Mouse (Mus musculus): ENCODE measurements at regions not wholly inside any gene's neighbourhood (a gene's known extent, or its start where the extent isn't known, plus 50 kb on each side); places are given as distances from the start of the nearest gene placed in this dataset.

- Histone ChIP-seq H3K4me2 (no peak overlapping the region), H3K27ac (replicated peaks) (peak overlapping the region; percentile 33; the same call in 1 of the 2 replicates)
- WGBS: 69% methylated on average over 9 of the region's 9 CpGs
Measured at GRCm38 (mm10) chr11:45642142-45642756, 209.6 kb upstream of the Clint1 start.

DNA sequence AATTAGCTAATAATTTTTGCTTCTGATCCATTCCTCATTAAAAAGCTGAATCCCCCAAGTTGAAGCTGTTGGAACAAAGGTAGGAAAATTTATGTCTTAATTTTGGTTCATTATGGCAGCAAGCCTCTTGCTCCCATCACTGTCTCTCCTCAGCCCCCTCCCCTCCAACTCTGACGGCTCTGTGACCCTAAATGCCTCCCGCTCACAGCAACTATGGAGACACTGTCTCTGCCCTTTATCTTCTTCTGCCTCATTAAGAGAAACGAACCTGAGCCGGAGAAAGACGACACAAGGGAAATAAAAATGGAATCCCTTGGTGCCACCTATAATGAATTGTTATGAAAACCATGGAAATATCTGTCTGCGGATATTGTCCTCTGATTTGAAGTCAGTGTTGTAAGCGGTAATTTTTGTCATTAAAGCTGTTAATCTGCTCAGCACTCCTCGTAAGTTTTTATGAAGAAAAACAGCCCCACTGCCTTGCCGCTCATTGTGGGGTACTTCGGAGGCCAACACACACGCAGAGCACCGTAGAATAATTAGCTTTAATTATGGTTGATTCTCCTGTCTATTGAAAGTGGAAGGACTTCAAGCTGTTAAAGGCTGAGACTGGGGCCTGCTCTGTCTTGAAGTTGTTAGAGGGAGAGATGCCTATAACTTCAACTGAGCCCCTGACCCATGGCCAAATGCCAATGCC, 208.1 kb upstream of the Clint1 start:
- Histone ChIP-seq H3K4me3 (replicated peaks) (no peak overlapping the region), H3K27ac (replicated peaks) (peak overlapping the region; percentile 56; the same call in 1 of the 2 replicates), H3K27me3 (replicated peaks) (no peaks in the 10 kb centered on the region), H3K4me1 (peaks cover 14% of the 10 kb centered on the region; the same call in 1 of the 2 replicates), H3K4me2 (no peak overlapping the region), H3K36me3 (no peaks in the 10 kb centered on the region), H3K9me3 (replicated peaks) (no peaks in the 10 kb centered on the region), H3K9ac (replicated peaks) (no peak overlapping the region)
- ATAC-seq (ENCODE audit: low FRiP score): peak; percentile 85
- WGBS: 30% methylated on average over 12 of the region's 12 CpGs

More at GRCm38 (mm10) chr11:45642142-45642756, 209.6 kb upstream of the Clint1 start:
- Histone ChIP-seq H3K27me3 (replicated peaks) (no peaks in the 10 kb centered on the region), H3K4me3 (replicated peaks) (no peak overlapping the region), H3K4me1 (peaks cover 14% of the 10 kb centered on the region; the same call in 1 of the 2 replicates), H3K9me3 (replicated peaks) (no peaks in the 10 kb centered on the region), H3K36me3 (no peaks in the 10 kb centered on the region), H3K9ac (replicated peaks) (no peak overlapping the region)
- ATAC-seq (ENCODE audit: low FRiP score): no peak

DNA sequence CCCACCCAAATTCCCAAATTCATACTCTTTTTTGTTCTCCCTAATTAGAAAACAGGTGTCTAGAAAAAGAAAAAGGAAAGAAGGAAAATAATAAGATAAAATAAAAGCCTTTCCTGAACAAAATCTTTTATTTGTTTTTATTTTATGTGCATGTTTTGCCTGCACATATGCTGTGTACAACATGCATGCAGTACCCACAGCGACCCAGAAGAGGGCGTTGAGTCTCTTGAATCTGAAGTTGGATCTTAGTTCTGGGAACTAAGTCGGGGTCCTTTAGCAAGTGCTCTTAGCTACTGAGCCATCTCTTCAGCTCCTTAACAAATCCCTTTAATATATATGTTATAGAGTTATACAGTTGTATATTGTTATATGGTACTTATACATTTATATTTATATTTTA, 206.0 kb upstream of the Clint1 start:
- no peaks in the 10 kb centered on the region for H3K27me3 ChIP-seq (replicated peaks)
- no peak overlapping the region for H3K4me2 ChIP-seq
- H3K9me3 ChIP-seq (replicated peaks): no peaks in the 10 kb centered on the region
- H3K9ac ChIP-seq (replicated peaks): no peak overlapping the region
- peaks cover 14% of the 10 kb centered on the region; the same call in 1 of the 2 replicates for H3K4me1 ChIP-seq
- whole genome bisulfite sequencing: 66% methylated on average over 3 of the region's 3 CpGs
- ATAC-seq (ENCODE audit: low FRiP score): no peak
- no peak overlapping the region for H3K27ac ChIP-seq (replicated peaks)
- H3K4me3 ChIP-seq (replicated peaks): no peak overlapping the region
- H3K36me3 ChIP-seq: no peaks in the 10 kb centered on the region

GRCm38 (mm10) chr11:45647888-45648287, 204.0 kb upstream of the Clint1 start:
- Histone ChIP-seq H3K27me3 (replicated peaks) (no peaks in the 10 kb centered on the region), H3K9me3 (replicated peaks) (no peaks in the 10 kb centered on the region), H3K36me3 (no peaks in the 10 kb centered on the region), H3K9ac (replicated peaks) (no peak overlapping the region), H3K4me1 (peaks cover 8% of the 10 kb centered on the region; the same call in 1 of the 2 replicates), H3K27ac (replicated peaks) (no peak overlapping the region), H3K4me3 (replicated peaks) (no peak overlapping the region), H3K4me2 (no peak overlapping the region)
- ATAC-seq (ENCODE audit: low FRiP score): no peak
- 73% methylated on average over 3 of the region's 3 CpGs for WGBS

GRCm38 (mm10) chr11:45656260-45656659, 195.6 kb upstream of the Clint1 start:
- WGBS: 86% methylated on average over 4 of the region's 4 CpGs

DNA sequence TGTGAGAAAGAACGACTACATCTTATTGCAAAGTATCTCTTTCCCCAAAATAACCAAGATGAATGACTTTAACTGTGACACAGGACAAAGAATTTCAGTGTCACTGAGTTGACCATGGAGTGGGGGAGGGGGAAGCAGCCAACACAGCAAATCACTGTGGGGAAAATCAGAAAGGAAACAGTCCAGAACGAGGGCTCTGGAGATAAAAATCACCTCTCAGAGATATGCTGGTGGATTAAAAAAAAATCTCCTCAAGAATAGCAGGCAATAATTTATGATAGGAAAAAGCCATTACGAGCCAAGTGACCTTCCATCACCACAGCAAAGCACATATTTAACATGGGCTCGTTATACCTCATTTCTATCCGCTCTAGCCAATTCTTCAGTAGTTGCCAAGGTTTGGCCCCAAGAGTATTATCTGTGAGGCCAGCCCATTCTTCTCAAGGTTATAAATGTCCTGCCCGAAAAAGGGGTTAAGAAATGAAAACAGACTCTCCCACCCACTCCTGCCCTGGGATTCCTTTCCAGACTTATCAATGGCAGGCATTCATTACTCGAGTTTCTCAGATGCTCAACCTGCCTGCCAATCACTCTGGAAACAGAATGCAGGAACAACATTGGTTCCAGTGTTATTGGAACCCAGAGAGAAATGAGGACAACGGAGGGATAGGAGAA, 181.6 kb upstream of the Clint1 start:
- 34% methylated on average over 8 of the region's 8 CpGs for WGBS
- H3K9ac ChIP-seq (replicated peaks): no peak overlapping the region
- no peak for ATAC-seq (ENCODE audit: low FRiP score)

More at GRCm38 (mm10) chr11:45656260-45656659, 195.6 kb upstream of the Clint1 start:
- no peak for ATAC-seq (ENCODE audit: low FRiP score)
- Histone ChIP-seq H3K27ac (replicated peaks) (no peak overlapping the region), H3K27me3 (replicated peaks) (no peaks in the 10 kb centered on the region), H3K36me3 (no peaks in the 10 kb centered on the region), H3K9me3 (replicated peaks) (no peaks in the 10 kb centered on the region), H3K4me3 (replicated peaks) (no peak overlapping the region), H3K4me2 (no peak overlapping the region), H3K9ac (replicated peaks) (no peak overlapping the region), H3K4me1 (no peaks in the 10 kb centered on the region)

DNA sequence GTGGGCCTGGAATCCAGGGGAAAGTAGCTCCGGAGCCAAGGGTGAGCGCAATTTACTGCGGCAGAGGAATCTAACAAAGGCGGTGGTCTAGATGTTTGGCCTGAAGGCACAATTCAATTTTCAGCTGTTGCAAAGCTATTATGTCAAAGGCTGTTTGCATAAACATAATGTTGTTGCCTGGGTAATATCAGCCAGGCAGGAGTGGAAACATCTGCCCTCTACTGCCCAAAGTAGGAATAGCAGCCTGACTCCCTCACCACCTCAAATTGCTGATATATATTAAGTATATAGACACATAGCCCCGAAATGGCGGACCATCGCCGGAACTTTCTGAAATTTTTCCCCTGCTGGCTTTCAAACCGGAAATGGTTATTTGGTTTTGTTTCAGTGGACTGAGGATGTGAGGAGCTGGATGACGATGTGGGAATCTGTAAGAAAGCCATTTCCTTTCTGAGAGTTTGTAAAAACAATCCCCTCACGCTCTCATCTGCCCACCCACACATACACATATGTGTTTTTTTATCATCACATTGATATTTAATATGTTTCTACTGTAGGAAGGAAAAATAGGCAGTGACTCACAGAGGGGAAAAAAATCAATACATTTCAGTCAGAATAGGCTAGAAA, 173.1 kb upstream of the Clint1 start:
- no peaks in the 10 kb centered on the region for H3K9me3 ChIP-seq (replicated peaks)
- no peak overlapping the region for H3K9ac ChIP-seq (replicated peaks)
- no peak overlapping the region for H3K4me3 ChIP-seq (replicated peaks)
- no peaks in the 10 kb centered on the region for H3K36me3 ChIP-seq
- ATAC-seq (ENCODE audit: low FRiP score): peak; percentile 69
- 36% methylated on average over 11 of the region's 11 CpGs for WGBS
- H3K27ac ChIP-seq (replicated peaks): peak overlapping the region; percentile 67
- peak overlapping the region; percentile 42 for H3K4me2 ChIP-seq
- peaks cover 9% of the 10 kb centered on the region for H3K4me1 ChIP-seq
- no peaks in the 10 kb centered on the region for H3K27me3 ChIP-seq (replicated peaks)

More for the DNA sequence above, 181.6 kb upstream of the Clint1 start:
- H3K27me3 ChIP-seq (replicated peaks): no peaks in the 10 kb centered on the region
- 0 out of 2 replicates have a peak, but pooled peaks cover 8% of the 10 kb centered on the region for H3K4me1 ChIP-seq
- no peaks in the 10 kb centered on the region for H3K36me3 ChIP-seq
- no peak overlapping the region for H3K27ac ChIP-seq (replicated peaks)
- H3K9me3 ChIP-seq (replicated peaks): no peaks in the 10 kb centered on the region
- no peak overlapping the region for H3K4me2 ChIP-seq
- H3K4me3 ChIP-seq (replicated peaks): no peak overlapping the region

DNA sequence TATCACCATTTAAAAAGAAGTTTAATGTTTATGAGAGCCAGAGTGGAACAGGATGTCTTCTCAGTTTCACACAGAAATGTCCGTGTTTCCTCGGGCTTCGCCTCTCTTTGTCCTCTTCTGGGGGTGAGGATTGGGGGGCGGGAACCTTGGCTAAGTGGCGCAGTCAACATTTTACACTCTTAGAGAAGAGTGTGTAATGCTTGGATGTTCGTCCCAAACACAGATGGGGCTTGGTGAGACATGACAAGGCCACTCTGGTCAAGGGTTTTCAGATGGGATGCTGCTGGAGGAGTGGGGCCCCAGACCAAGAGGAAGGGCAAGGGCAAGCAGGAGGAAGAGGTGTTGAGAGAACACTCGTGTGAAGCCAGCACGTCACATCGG, 172.6 kb upstream of the Clint1 start:
- Histone ChIP-seq H3K4me1 (peaks cover 9% of the 10 kb centered on the region), H3K36me3 (no peaks in the 10 kb centered on the region), H3K4me2 (no peak overlapping the region), H3K4me3 (replicated peaks) (no peak overlapping the region), H3K27ac (replicated peaks) (0 out of 2 replicates have a peak overlapping the region, but pooled peaks have one; percentile 30), H3K9me3 (replicated peaks) (no peaks in the 10 kb centered on the region), H3K27me3 (replicated peaks) (no peaks in the 10 kb centered on the region), H3K9ac (replicated peaks) (no peak overlapping the region)
- 82% methylated on average over 9 of the region's 9 CpGs for WGBS
- no peak for ATAC-seq (ENCODE audit: low FRiP score)

DNA sequence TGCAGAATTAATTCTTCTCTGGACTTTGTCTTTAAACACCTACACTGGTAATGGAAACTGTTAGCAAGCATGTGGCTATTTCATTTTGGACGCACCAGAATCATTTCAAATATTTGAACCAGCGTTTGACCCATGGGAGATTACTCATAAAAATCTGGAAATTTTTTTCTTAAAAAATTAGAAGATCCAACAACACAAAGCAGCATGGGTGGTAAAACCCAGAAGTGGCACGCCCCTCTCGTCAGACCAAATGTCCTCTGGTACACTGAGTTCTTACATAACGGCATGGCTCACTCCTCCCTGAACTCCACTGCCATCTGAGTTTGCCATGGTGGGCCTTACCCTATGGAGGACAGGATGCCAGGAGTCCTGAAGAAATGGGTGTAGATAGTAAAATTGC, 166.3 kb upstream of the Clint1 start:
- Histone ChIP-seq H3K9ac (replicated peaks) (no peak overlapping the region), H3K9me3 (replicated peaks) (no peaks in the 10 kb centered on the region), H3K4me2 (no peak overlapping the region), H3K27me3 (replicated peaks) (no peaks in the 10 kb centered on the region), H3K27ac (replicated peaks) (no peak overlapping the region), H3K4me1 (no peaks in the 10 kb centered on the region), H3K4me3 (replicated peaks) (no peak overlapping the region), H3K36me3 (no peaks in the 10 kb centered on the region)
- 91% methylated on average over 5 of the region's 5 CpGs for WGBS
- no peak for ATAC-seq (ENCODE audit: low FRiP score)

GRCm38 (mm10) chr11:45693206-45693605, 158.6 kb upstream of the Clint1 start:
- H3K4me1 ChIP-seq: no peaks in the 10 kb centered on the region
- no peaks in the 10 kb centered on the region for H3K9me3 ChIP-seq (replicated peaks)
- no peak overlapping the region for H3K4me3 ChIP-seq (replicated peaks)
- H3K36me3 ChIP-seq: no peaks in the 10 kb centered on the region
- no peaks in the 10 kb centered on the region for H3K27me3 ChIP-seq (replicated peaks)
- ATAC-seq (ENCODE audit: low FRiP score): no peak
- H3K27ac ChIP-seq (replicated peaks): no peak overlapping the region
- H3K4me2 ChIP-seq: no peak overlapping the region
- 70% methylated on average over 6 of the region's 6 CpGs for WGBS
- no peak overlapping the region for H3K9ac ChIP-seq (replicated peaks)

GRCm38 (mm10) chr11:45701506-45701905, 150.3 kb upstream of the Clint1 start:
- H3K9me3 ChIP-seq (replicated peaks): no peaks in the 10 kb centered on the region
- H3K27me3 ChIP-seq (replicated peaks): no peaks in the 10 kb centered on the region
- no peak for ATAC-seq (ENCODE audit: low FRiP score)
- H3K27ac ChIP-seq (replicated peaks): no peak overlapping the region
- no peaks in the 10 kb centered on the region for H3K36me3 ChIP-seq
- H3K9ac ChIP-seq (replicated peaks): no peak overlapping the region
- 57% methylated on average over 3 of the region's 3 CpGs for WGBS
- no peak overlapping the region for H3K4me3 ChIP-seq (replicated peaks)
- H3K4me1 ChIP-seq: 0 out of 2 replicates have a peak, but pooled peaks cover 4% of the 10 kb centered on the region
- H3K4me2 ChIP-seq: no peak overlapping the region

Data from neural tube, embryonic 15.5 days (tissue).